Mouse (Mus musculus) heart, embryonic 14.5 days (tissue): Measurements from ENCODE around the gene Slc5a3. TPM values are rescaled to one million over a fixed set of nuclear protein-coding genes. Genes with fewer than 3 reads are reported as not detected.

Experiments used
- ATAC-seq: fragments of 200-750 bp; cut with Nextera tagmentation; 2 replicates; pipeline ENCODE4 v1.8.0; 2017; ENCODE audit warnings: low read depth, moderate TSS enrichment; ENCODE audit not compliant: insufficient number of reproducible peaks, insufficient read depth, low FRiP score
- H3K27ac ChIP-seq, 2 experiments: fragments of 200-500 bp in 1 of 2; fragments of 300-500 bp in 1 of 2; sonication (generic) in 1 of 2; replicated peaks in 1 of 2; 2 replicates each; pipeline ENCODE4 v1.5.1; 2012 to 2014; ENCODE audit warnings: low read depth in 2 of 2, low read length in 2 of 2, control low read depth in 1 of 2, mild to moderate bottlenecking in 1 of 2, mixed read lengths in 1 of 2; ENCODE audit not compliant: control insufficient read depth in 1 of 2, insufficient read depth in 1 of 2
- H3K27me3 ChIP-seq: fragments of 300-500 bp; sonication (generic); 2 replicates; pipeline ENCODE4 v1.6.1; 2014; ENCODE audit warnings: mild to moderate bottlenecking, low read length, control low read depth; ENCODE audit not compliant: control insufficient read depth, insufficient read depth
- H3K36me3 ChIP-seq: fragments of 300-500 bp; sonication (generic); 2 replicates; pipeline ENCODE4 v1.6.1; 2014; ENCODE audit warnings: mild to moderate bottlenecking, control low read depth, low read length, mixed read lengths; ENCODE audit not compliant: control insufficient read depth, insufficient read depth
- H3K4me1 ChIP-seq, 2 experiments: fragments of 200-500 bp in 1 of 2; fragments of 300-500 bp in 1 of 2; sonication (generic) in 1 of 2; 2 replicates each; pipeline ENCODE4 v1.6.1; 2012 to 2014; ENCODE audit warnings: low read length in 2 of 2, control low read depth in 1 of 2, mixed read lengths in 1 of 2; ENCODE audit not compliant: control insufficient read depth in 2 of 2, insufficient read depth in 2 of 2
- H3K4me2 ChIP-seq: fragments of 300-500 bp; sonication (generic); 2 replicates; pipeline ENCODE4 v1.6.1; 2014; ENCODE audit warnings: mild to moderate bottlenecking, low read length
- H3K4me3 ChIP-seq, 2 experiments: fragments of 200-500 bp in 1 of 2; fragments of 300-500 bp in 1 of 2; sonication (generic) in 1 of 2; 2 replicates each; pipeline ENCODE4 v1.5.1; 2012 to 2014; ENCODE audit warnings: low read length in 2 of 2, mild to moderate bottlenecking in 2 of 2, control low read depth in 1 of 2, low read depth in 1 of 2, moderate library complexity in 1 of 2; ENCODE audit not compliant: control insufficient read depth in 1 of 2, insufficient read depth in 1 of 2
- H3K9ac ChIP-seq: fragments of 300-500 bp; sonication (generic); 2 replicates; pipeline ENCODE4 v1.6.1; 2014; ENCODE audit warnings: mild to moderate bottlenecking, low read length
- H3K9me3 ChIP-seq: fragments of 300-500 bp; sonication (generic); 2 replicates; pipeline ENCODE4 v1.6.1; 2016; ENCODE audit warnings: low read length, control low read depth; ENCODE audit not compliant: control insufficient read depth
- WGBS: fragments of 180-500 bp; shearing (Covaris S2); extraction: QIAGEN DNeasy Blood & Tissue Kit; methylation state at CpG from one replicate; pipeline ENCODE4 v1.1.7; 2014; 5-methylcytosine and 5-hydroxymethylcytosine counted together
- polyA plus RNA-seq: library from polyadenylated mRNA; unstranded; fragments of >200 nt; fragmentation: Nextera tagmentation; extraction: Ambion mirVana; gene quantifications from 2 replicates; pipeline ENCODE4 v1.2.1, GENCODE M21; 2014

Gene Slc5a3
- polyA plus RNA-seq, 1 experiment from 2014 or later, result 6.1 TPM

DNA sequence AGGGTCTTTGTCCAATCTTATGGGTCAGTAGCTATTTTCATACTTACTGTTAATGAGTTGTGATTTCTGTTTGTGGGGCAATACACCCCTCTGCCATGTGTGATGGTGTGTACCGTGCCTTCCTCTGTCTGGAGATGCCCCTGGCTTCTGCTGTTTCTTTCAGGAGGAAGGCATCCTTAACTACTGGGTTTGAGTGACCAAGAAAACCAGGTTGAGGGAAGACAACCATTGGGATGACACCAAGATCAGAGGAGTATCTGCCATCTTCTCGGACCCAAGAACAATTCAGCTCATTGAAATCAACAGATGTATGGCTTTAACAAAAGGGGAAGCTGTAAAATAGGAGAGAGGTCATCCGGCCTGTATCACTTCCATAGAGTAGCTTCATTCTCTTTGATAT, 24.8 kb upstream of the Slc5a3 start:
- no peak for ATAC-seq
- 78% methylated on average over 3 of the region's 3 CpGs for WGBS
- Histone ChIP-seq H3K9ac (no peak overlapping the region), H3K27ac (no peak overlapping the region), H3K4me1 (no peaks in the 10 kb centered on the region; a peak in 1 of 4 replicates), H3K4me2 (no peak overlapping the region), H3K9me3 (0 out of 2 replicates have a peak, but pooled peaks cover 2% of the 10 kb centered on the region), H3K36me3 (no peaks in the 10 kb centered on the region), H3K27me3 (no peaks in the 10 kb centered on the region), H3K4me3 (no peak overlapping the region)

DNA sequence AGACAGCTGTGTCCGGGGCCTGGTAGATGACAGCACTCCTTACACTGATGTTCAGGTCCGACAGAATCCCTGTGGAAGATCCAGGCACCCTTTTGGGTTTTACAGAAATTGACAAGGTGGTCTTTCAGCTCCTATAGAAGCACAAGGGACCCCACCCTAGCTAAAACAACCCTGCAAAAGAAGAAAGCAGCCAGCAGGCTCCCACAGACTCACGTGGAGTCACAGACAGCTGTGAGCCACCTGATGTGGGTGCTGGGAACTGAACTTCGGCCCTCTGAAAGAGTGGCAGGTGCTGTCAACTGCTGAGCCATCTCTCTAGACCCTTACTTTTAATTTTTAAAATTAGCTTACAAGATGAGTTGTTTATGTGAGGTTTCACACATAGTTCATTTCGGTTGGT, 23.4 kb upstream of the Slc5a3 start:
- H3K4me3 ChIP-seq, result no peak overlapping the region
- H3K9me3 ChIP-seq, result 0 out of 2 replicates have a peak, but pooled peaks cover 3% of the 10 kb centered on the region
- H3K9ac ChIP-seq, result no peak overlapping the region
- H3K27ac ChIP-seq, result no peak overlapping the region
- H3K4me2 ChIP-seq, result no peak overlapping the region
- ATAC-seq, result no peak
- H3K27me3 ChIP-seq, result no peaks in the 10 kb centered on the region
- no peaks in the 10 kb centered on the region; a peak in 1 of 4 replicates for H3K4me1 ChIP-seq
- H3K36me3 ChIP-seq, result no peaks in the 10 kb centered on the region
- 73% methylated on average over 5 of the region's 5 CpGs for WGBS

GRCm38 (mm10) chr16:92036701-92037100, 21.4 kb upstream of the Slc5a3 start:
- H3K9me3 ChIP-seq, result 0 out of 2 replicates have a peak, but pooled peaks cover 4% of the 10 kb centered on the region
- no peaks in the 10 kb centered on the region for H3K27me3 ChIP-seq
- H3K27ac ChIP-seq, result peak overlapping the region in 1 of 2 experiments; percentile 24; a peak in 1 of 4 replicates
- 52% methylated on average over 8 of the region's 8 CpGs for WGBS
- H3K4me1 ChIP-seq, result no peaks in the 10 kb centered on the region; a peak in 1 of 4 replicates
- no peak for ATAC-seq
- H3K9ac ChIP-seq, result no peak overlapping the region
- H3K4me2 ChIP-seq, result no peak overlapping the region
- H3K36me3 ChIP-seq, result no peaks in the 10 kb centered on the region
- no peak overlapping the region for H3K4me3 ChIP-seq

- 0 out of 2 replicates have a peak, but pooled peaks cover 4% of the 10 kb centered on the region for H3K9me3 ChIP-seq
- no peaks in the 10 kb centered on the region for H3K36me3 ChIP-seq
- no peaks in the 10 kb centered on the region; a peak in 1 of 4 replicates for H3K4me1 ChIP-seq
- H3K27me3 ChIP-seq, result no peaks in the 10 kb centered on the region
- no peak overlapping the region for H3K9ac ChIP-seq
- no peak for ATAC-seq
- no peak overlapping the region for H3K27ac ChIP-seq
- no peak overlapping the region for H3K4me2 ChIP-seq
- 81% methylated on average over 21 of the region's 21 CpGs for WGBS
- H3K4me3 ChIP-seq, result no peak overlapping the region
These were observed 20.1 kb upstream of the Slc5a3 start for GRCm38 (mm10) chr16:92037891-92038607.

DNA sequence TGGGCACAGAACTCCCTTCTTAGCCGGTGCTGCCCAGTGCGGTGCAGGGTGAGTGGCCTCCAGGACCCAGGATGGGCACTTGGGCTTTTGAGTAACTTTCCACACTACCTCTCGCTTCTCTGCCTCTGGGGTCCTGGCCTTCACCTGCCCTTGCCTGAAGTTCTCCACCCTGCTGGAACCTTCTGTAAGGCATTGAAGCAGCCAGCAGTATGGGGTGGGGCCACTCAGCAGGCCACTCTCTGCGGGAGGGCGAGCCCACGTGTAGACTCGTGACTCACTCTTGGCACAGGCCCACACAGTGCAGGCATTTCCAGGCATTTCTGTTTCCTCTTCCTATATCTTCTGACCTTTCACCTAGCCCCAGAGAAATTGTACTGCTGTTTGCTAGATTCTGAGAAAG, 18.7 kb upstream of the Slc5a3 start:
- no peak overlapping the region for H3K4me3 ChIP-seq
- H3K9ac ChIP-seq, result no peak overlapping the region
- no peaks in the 10 kb centered on the region; a peak in 1 of 4 replicates for H3K4me1 ChIP-seq
- WGBS, result 82% methylated on average over 7 of the region's 7 CpGs
- ATAC-seq, result no peak; the same call in 1 of the 2 replicates
- H3K9me3 ChIP-seq, result 0 out of 2 replicates have a peak, but pooled peaks cover 4% of the 10 kb centered on the region
- no peak overlapping the region for H3K4me2 ChIP-seq
- H3K27ac ChIP-seq, result no peak overlapping the region
- H3K36me3 ChIP-seq, result no peaks in the 10 kb centered on the region
- no peaks in the 10 kb centered on the region for H3K27me3 ChIP-seq

DNA sequence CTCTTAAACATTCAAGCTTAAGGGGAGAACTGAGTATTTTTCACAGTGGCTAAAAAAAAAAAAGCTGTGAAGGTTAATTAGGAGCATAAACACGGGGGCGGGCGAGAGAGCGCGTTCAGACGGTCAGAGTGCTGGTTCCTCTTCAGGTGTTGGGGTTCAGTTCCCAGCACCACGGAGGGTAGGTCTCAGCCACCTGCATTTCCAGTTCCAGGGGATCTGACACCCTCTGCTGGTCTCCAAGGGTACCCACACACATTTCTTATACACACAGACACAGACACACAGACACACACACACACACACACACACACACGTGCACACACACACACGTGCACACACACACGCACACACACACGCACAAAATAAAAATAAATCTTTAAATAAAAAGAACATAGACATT, 18.2 kb upstream of the Slc5a3 start:
- ATAC-seq, result no peak
- Histone ChIP-seq H3K9ac (no peak overlapping the region), H3K4me1 (no peaks in the 10 kb centered on the region; a peak in 1 of 4 replicates), H3K4me3 (no peak overlapping the region), H3K4me2 (no peak overlapping the region), H3K27me3 (no peaks in the 10 kb centered on the region), H3K36me3 (no peaks in the 10 kb centered on the region), H3K9me3 (0 out of 2 replicates have a peak, but pooled peaks cover 4% of the 10 kb centered on the region), H3K27ac (no peak overlapping the region)
- 91% methylated on average over 11 of the region's 11 CpGs for WGBS

DNA sequence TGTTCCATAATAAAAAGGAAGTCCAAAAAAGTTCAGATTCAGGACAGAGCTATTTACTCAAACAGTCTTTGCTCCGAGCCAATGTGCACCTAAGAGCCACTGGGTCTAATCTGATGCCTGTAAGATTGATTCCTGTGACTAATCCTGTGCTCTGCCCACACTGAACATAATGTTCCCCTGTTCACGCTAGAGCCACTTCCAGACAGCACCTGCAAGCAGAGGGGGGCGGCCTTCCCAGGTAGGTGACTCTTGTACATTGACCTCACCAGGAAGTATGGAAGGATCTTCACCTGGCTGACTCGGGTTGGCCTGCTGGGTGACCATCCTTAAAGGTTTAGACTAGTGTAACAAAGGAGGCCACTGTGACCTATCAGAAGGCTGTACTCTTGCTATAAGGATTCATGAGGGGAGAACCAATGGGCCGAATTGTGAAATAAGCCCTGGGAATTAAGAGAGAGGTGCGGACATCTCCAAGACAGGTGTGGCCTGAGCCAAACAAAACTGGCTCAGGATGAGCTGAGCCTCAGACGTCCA, 6.3 kb upstream of the Slc5a3 start:
- no peaks in the 10 kb centered on the region for H3K27me3 ChIP-seq
- no peak for ATAC-seq

More for the DNA sequence above, 6.3 kb upstream of the Slc5a3 start:
- WGBS, result 85% methylated on average over 7 of the region's 7 CpGs
- Histone ChIP-seq H3K4me2 (no peak overlapping the region), H3K9ac (no peak overlapping the region), H3K36me3 (no peaks in the 10 kb centered on the region), H3K27ac (no peak overlapping the region), H3K4me3 (no peak overlapping the region), H3K9me3 (peaks cover 11% of the 10 kb centered on the region), H3K4me1 (peaks cover 5 to 11% of the 10 kb centered on the region in 2 experiments; a peak in 3 of 4 replicates)
